Mouse (Mus musculus) cerebellum, adult 8-10 months (tissue): ENCODE measurements around the gene Ptprd.

ENCODE experiments used
- DNase-seq: peaks from one replicate; pipeline ENCODE4 v3.0.0; 2022

The Ptprd gene

DNA sequence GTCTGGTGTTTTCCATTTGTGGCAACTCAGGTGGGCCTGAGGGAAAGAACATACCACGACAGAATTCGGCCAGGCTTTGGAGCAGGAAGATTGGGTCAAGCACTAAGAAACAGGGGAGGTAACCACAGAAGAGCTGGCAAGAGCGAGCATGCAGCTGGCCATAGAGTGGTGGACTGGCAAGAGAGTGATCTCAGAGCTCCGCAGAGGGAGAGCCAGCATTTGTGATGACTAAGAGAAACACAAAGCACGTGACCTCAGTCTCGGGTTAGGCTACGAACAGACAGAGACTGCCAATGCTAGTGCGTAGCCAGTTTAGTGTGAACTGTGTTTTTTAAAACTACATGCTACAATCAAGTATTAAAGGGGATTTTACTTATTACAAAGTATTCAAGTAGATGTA, 1042.9 kb downstream of the Ptprd start:
- DNase-seq, result no peak

GRCm38 (mm10) chr4:77157601-77158000, 1054.2 kb downstream of the Ptprd start:
- DNase-seq, result no peak

DNA sequence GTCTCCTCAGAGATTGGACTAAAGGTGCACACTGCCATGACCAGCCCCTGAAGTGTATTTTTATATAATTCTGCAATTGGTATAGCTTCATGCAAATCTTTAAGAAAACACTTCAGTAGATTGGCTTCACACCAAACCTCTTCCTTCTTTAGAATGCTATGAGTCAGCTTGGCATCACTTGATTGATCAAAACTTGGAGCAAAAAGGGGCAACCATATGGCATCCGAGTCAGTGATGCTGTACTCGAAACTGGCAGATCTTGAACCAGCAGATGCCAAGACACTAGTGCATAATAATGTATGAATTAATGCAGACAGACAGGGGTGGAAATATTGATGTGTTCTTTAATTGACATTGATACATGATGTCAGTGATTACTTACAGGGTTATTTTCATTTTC, 1056.2 kb downstream of the Ptprd start:
- peak; percentile 30 for DNase-seq

GRCm38 (mm10) chr4:77155037-77155436, 1056.7 kb downstream of the Ptprd start:
- DNase-seq, result no peak

DNA sequence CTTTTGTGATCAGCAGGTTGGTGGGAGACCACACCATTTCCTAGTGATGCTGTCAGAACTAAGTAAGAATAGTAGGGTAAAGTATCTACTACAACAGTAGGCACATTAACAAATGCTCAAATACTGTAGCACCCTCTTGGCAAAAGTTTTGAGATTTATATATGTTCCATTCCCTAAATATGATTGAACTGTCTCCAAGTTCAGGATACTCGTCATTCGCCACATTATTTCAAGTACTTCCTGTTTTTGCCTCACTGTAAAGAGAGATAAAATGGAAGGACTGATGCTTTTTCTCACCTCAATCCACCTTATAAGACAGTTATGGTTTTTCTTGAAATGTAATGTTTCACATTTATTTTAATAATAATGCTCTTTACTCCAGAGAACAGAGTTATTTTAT, 1086.9 kb downstream of the Ptprd start:
- no peak for DNase-seq

- DNase-seq, result no peak
Measured at GRCm38 (mm10) chr4:77110894-77111293, 1100.9 kb downstream of the Ptprd start.

- DNase-seq, result no peak
Measured at GRCm38 (mm10) chr4:77107291-77107690, 1104.5 kb downstream of the Ptprd start.

DNA sequence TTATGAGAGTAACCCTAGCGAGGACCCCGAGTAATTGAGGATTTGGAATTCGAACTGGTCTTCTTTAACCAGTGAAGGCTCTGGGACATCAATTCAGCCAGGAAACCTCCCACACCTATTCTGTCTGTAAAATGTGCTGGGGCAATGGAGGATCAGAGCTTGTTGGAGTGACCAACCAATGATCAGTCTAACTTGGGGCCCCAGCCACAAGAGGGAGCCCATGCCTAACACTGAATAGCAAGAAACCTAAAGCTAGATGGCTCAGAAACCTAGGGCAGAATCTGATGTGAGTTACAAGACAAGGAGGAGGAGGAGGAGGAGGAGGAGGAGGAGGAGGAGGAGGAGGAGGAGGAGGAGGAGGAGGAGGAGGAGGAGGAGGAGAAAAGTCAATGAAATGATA, 1128.6 kb downstream of the Ptprd start:
- DNase-seq, result peak; percentile 5

DNA sequence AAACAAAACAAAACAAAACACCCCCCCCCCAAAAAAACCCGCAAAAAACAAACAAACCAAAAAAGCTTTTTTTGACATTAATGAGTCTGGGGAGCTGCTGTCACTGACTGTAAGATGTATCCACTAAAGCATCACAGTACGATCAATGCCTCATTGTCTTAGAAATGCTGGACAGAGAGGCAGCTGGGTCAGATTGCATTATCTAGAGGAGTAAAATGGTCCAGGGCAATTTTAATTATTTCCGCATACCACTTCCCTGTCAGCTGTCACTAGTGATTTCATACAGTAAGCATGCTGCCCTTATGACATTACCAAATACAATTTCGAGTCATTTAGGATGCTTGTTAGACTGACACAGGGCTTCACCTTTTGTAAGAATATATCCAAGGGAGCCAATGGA, 1134.2 kb downstream of the Ptprd start:
- DNase-seq, result no peak

DNA sequence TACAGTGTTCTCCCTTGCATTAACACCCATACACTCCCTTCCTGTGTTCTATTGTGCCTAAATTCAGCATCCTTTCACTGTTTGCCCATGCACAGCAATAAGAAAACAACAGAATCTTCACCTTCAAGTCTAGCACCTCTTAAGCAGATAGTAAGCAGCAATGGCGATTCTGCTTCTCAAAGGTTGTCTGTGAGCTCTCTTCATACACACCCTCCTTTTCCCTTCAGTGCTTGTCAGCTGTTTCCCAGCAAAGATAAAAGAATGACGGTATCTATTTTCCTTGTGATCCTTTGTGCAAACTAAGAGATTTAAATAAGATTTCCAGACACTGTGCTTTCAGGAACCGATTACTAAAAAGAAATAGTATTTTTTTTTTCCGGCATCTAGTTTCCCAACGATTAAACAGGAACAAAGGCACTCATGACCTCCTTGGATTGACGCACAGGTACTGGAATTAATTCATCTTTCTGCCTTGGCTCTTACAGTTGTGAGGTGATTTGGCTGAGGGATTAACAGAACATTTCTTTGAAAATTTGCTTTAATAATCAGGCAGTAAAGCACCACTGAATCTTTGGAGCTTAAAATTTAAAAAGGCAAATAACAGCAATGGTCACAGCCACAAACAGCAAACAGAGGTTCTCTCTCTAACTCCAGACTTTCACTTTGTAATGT, 1161.1 kb downstream of the Ptprd start:
- DNase-seq, result no peak

DNA sequence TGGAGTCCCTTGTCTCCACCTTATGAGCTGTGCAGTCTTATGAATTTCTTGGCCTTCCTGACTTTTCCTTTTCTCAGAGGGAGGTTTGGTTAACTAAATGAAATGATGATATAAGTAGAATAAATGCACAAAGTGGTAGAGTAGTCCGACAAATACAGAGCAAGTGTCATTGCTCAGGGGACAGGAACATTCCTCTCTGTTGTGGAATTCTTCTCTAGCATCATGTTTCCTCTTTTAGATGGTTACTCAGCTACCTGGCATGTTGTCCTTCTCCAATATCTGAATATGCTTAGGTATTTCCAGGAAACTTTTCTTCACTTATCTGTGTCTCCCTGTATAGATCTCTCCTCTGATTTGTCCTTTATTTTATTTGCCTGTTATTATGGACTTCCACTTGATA, 1207.3 kb downstream of the Ptprd start:
- no peak for DNase-seq

DNA sequence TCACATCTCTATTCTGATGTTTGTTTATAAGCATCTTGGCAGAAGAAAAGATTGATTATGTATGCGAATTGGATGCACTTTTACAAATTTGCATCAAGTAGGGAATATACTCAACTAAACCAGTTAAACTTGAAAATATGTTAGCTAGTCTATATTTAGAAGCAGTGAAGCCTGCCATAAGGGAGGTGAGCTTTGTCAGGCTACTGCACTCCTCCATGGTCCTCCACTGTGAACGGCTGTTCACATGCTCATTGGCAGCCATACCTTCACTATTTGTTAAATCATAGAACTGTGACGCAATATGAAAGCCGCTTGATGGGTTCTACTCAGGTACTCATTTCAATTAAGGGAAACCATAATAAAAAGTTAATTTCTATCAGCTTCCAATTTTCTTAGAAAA, 1215.6 kb downstream of the Ptprd start:
- DNase-seq, result no peak

DNA sequence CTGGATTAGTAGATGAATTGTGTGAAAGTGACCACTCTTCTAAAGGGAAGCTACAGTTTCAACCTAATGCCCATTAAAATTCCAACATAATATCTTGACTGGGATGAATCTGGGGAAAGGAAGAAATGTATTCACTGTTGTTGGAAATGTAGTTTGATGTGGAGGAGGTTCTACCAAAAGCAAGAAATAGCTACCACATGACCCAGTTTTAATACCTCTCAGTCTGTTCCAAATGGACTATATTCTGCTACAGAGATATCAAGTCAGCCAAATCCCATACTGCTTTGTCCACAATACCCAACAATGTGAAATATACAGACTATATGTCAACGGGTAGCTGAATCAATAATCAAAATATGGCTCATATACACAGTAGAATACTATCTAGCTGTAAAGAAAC, 1221.8 kb downstream of the Ptprd start:
- no peak for DNase-seq

GRCm38 (mm10) chr4:76977056-76977809, 1234.5 kb downstream of the Ptprd start:
- no peak for DNase-seq

DNA sequence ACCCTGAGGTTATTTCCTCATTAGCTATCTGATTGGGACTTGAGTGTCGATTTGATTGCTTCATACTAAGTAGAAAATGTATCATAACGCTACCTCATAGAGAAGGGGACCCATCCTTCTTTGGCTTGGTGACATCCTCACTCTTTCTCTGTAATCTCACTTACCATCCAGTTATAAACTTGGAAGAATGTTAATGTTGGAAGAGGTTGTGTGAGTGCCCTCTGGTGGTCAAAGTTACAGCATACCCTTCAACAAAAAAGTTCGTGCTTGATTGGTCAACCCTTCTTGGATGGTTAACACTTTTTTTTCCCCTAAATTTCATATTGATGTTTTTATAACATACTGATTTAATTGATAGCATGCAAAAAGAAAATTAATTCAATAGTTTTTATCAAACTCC, 1263.5 kb downstream of the Ptprd start:
- peak; percentile 21 for DNase-seq

- DNase-seq, result no peak
Measured at GRCm38 (mm10) chr4:76941382-76942360, 1270.1 kb downstream of the Ptprd start.

GRCm38 (mm10) chr4:76931559-76931958, 1280.2 kb downstream of the Ptprd start:
- no peak for DNase-seq

DNA sequence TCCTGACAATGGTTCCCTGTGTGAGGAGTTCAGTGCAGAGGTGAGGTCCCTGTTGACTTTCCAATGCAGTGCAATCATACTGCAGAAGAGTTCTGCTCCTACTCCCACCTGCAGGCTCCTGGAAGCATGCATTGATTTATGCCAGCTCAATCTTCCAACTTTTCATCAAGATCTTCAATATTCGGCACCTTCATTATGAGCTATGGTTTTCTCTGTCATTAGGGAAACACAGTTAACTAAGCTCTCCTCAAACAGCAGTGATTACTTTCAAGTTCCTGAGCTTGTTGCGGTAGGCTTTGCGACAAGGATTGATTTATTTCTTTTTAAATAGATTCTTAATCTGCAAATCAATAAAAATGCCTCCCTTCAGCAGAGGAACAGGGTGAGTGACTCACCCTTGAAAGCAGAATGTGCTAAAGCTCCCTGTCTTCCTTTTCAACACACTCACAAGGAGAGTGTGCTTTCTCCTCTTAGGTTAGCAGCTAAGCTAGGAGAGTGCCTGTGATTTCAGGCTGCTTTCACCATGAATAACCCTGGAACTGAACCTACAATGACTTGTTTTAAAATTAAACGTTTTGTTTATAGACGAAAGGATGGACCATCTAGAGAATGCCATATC, 1298.1 kb downstream of the Ptprd start:
- no peak for DNase-seq

GRCm38 (mm10) chr4:76901692-76902091, 1310.1 kb downstream of the Ptprd start:
- DNase-seq, result no peak

- DNase-seq, result no peak
Measured at GRCm38 (mm10) chr4:76889669-76890068, 1322.1 kb downstream of the Ptprd start.

DNA sequence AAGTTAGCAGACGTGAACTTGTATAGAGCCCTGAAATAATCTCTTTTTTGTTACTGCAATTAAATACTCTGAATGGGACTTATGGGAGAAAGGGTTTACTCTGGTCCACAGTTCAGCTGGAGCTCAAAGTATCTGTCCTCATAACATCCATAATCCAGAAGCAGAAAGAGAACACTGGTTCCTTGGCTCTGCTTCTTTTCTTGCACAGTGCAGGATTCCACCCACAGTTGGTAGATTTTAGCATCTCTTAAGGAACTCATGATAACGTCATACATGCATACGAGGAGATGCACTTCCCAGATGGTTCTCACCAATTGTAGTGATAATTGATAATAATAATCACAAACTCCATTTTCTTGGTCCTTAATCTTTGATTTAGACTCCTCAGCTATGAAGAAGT, 1330.2 kb downstream of the Ptprd start:
- DNase-seq, result no peak

- no peak for DNase-seq
Measured at GRCm38 (mm10) chr4:76870971-76871370, 1340.8 kb downstream of the Ptprd start.

- DNase-seq, result no peak
Measured at GRCm38 (mm10) chr4:76865585-76865984, 1346.2 kb downstream of the Ptprd start.
